Mouse (Mus musculus): ENCODE measurements around the gene Olfr469.
"Not testable (repeated sequence)": the region's sequence is repeated elsewhere in the genome, so short reads cannot be mapped to it uniquely, and the experiment has no call there.

The Olfr469 gene

GRCm38 (mm10) chr7:107825441-107825840 lies at the start of gene Olfr469:
Gene Olfr469 (minus strand): TSS chr7:107825541.
- DNase-seq, result not testable (repeated sequence)

- not testable (repeated sequence) for DNase-seq
These were observed 22.0 kb upstream of the Olfr469 start, which contains the start of gene Olfr470 for GRCm38 (mm10) chr7:107847390-107847789. Gene Olfr470 (minus strand): TSS chr7:107847490.

- no peak for DNase-seq
These were observed 16.4 kb upstream of the Olfr469 start for GRCm38 (mm10) chr7:107841719-107842118.

- DNase-seq, result not testable (repeated sequence)
These were observed 1.5 kb downstream of the Olfr469 start for GRCm38 (mm10) chr7:107823867-107824266.

GRCm38 (mm10) chr7:107819442-107819841 lies 5.9 kb downstream of the Olfr469 start:
- DNase-seq, result no peak

GRCm38 (mm10) chr7:107811963-107812362 lies 13.4 kb downstream of the Olfr469 start, which contains the start of gene Olfr467:
Gene Olfr467 (plus strand): TSS chr7:107812263.
- DNase-seq, result no peak

GRCm38 (mm10) chr7:107802138-107802537 lies 23.2 kb downstream of the Olfr469 start:
- DNase-seq, result no peak

GRCm38 (mm10) chr7:107801108-107801507 lies 24.2 kb downstream of the Olfr469 start, which contains the start of gene Ovch2:
Gene Ovch2 (minus strand): TSS chr7:107801208.
- DNase-seq, result no peak

- no peak for DNase-seq
These were observed 28.8 kb downstream of the Olfr469 start for GRCm38 (mm10) chr7:107796500-107796899.

- no peak for DNase-seq
These were observed 37.2 kb downstream of the Olfr469 start for GRCm38 (mm10) chr7:107787977-107788620.

- no peak for DNase-seq
These were observed 45.7 kb downstream of the Olfr469 start for GRCm38 (mm10) chr7:107779611-107780010.

GRCm38 (mm10) chr7:107778216-107778615 lies 47.1 kb downstream of the Olfr469 start:
- DNase-seq, result no peak

- no peak for DNase-seq
These were observed 54.5 kb downstream of the Olfr469 start for GRCm38 (mm10) chr7:107770812-107771211.

All from lung, postnatal 4 days (tissue).